Mouse (Mus musculus): ENCODE data around the gene AC124108.1.

Gene AC124108.1

DNA sequence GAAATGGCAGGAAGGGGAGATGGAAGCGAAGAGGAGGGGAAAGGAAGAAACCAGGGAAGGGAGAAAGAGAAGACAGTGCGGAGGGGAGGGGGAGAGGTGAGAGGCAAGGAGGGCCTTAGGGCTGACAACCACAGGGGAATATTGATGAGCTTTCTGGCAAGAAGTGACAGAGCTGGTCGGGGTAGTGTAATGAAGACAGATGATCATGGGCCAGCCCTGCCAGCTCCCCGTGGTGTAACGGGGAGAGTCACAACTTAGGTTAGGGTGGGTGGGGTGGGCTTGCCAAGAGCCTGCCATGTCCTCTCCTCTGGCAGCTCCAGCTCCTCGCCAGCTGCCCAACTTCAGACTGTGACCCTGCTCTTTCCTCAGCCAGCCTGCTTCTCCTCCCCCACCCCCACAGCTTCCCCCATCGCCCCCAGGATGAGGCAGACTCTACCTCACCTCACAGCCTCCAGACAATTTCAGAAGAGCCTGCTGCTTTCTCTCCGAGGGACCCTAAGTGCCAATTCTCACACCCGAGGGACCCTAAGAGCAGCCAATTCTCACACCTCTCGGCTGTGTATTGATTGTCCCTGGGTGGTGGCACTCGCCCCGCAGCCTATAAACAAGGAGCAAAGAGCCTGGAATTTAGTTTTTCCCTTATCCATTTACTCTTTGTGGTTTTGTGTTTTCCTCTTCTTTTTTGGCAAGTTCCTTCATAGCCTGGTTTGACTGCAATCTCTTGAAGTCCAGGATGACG lies 26.3 kb upstream of the AC124108.1 start:
- DNase-seq (ENCODE audit: low read depth, low spot score): no peak

DNA sequence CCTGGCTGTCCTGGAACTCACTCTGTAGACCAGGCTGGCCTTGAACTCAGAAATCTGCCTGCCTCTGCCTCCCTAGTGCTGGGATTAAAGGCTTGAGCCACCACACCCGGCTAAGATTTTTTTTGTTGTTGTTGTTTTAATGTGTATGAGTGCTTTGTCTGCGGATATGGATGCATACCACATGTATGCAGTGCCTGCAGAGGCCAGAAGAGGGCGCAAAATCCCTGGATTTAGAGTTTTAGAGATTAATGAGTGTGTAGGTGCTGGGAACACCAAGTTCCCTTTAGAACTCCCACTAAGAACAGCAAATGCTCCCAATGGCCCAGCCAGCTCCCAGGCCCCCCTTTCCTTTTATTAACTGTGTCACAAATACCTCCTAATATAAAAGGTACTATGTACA lies 25.4 kb upstream of the AC124108.1 start:
- DNase-seq (ENCODE audit: low read depth, low spot score): no peak

DNA sequence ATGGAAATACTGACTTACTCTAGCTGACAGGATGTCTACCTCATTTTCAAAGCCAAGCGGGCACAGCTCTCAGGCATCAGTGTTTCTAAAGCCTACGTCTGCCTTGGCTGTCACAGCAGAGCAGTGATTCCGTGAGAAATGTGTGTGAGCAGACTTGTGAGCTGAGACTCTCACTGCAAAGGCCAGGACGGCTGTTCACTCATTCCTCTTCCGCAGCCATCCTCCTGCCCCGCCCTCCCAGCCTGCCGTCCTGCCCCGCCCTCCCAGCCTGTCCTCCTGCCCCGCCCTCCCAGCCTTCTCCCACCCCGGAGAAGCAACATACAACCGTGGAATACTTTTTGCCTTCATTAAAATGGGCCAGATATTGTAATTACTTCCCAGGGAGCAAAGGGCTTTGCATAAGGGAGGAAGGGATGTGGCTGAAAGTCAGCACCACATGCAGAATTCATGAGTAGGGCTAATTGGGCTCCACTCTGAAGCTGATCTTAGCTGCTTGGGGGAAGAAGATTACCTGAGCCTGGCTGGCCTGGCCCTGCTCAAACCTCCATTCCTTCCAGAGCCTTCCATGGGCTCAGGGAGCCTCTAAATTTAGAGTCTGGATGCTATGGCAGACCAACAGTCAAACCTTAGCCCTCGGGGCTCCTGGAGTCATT lies 23.0 kb upstream of the AC124108.1 start:
- no peak for DNase-seq (ENCODE audit: low read depth, low spot score)

DNA sequence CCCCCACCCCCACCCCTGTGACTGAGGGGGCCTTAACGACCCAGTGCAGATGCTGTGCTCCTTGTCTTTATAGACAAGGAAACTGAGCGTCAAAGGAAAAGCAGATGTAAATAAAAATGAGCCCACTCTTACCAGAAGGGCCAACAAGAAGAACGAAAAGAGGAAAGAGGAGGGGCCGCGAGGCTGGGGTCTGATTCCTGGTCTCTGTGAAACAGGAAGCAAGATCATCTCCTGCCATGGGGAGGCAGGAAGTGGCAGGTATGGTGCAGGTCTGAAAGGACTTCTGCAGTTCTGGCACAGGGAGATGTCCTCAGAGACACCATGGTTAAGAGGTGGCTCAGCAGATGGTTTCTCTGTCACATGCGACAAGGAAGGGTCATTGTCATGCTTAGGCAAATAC lies 20.6 kb upstream of the AC124108.1 start:
- DNase-seq (ENCODE audit: low read depth, low spot score): no peak

DNA sequence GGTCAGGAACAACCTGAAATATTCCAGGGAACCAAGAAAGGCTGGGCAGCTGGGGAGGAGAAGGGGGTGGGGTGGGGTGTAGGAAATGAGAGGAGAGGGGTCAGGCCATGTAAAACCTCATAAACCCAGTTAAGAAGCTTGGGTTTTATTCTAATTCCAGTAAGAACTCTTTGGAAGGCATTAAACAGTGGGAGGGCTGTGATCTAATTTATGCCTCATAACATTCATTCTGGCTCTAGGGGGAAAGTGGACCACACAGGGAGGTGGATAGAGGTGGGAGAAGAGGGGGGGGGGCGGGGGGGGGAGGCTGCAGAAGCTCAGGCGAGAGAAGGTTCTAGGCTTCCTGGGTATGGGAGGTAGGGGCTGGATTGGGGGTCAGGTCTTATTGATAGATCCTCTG lies 19.6 kb upstream of the AC124108.1 start:
- DNase-seq (ENCODE audit: low read depth, low spot score): no peak

DNA sequence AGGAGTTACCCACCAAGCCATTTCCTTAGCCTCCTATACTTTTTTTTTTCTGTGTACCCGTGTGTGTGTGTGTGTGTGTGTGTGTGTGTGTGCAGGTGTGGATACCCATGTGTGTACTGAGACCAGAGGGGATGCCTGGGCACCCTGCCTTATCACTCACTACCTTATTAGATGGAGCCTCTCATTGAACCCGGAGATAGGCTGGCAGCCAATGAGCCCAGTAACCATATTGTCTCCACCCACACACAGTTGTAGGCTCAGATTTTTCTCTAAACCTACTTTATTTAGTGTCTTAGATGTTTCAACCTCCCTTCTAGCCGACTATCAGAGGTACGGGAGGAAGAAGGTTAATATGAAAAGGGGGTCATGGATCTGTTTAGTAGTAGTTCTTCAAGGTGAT lies 5.0 kb upstream of the AC124108.1 start:
- no peak for DNase-seq (ENCODE audit: low read depth, low spot score)

DNA sequence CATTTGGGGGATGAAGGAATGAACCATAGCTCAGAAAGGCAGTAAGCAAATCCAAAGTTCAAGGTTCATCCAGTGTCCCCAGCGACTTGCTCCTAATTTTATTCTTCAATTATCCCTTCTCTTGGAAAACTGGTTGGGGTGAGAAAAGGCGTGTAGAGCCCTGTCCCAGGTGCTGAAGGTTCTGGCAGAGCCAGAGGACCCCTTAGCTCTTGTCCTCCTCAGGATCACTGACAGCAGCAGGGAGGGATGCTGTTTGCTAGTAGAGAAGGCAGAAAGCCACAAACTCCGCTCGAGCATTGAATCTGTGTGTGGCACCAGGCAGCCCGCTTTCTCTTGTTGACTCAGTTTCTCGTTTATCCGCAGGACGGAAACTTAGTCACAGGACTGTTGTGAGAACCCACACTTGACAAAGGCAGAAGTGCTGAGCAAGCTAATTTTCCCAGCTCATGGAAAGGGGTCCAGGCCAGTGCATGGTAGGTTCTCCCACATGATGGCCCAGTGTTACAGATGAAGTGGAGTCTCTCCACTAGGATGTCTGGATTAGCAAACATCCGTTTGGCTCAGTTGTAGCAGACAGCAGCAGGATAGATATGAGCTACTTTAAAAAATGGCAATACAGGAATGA lies 2.7 kb upstream of the AC124108.1 start:
- no peak for DNase-seq (ENCODE audit: low read depth, low spot score)

DNA sequence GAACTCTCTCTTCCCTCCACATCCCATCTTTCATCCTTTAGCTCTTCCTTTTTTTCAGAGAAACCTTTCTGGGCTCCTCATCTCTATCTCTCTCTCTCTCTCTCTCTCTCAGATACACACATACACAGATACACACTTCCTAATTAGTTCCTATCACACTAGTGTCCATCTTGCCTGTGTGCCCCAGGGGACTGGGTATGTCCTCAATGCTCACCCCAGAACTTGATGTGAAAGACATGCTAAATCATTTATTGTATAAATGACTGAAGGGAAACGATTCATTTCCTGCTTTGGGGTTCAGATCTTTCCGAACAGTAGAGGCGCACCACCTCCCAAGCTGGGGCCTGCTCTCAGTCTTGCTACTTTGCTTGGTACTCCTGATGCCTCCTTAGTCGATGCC lies 2.0 kb upstream of the AC124108.1 start:
- no peak for DNase-seq (ENCODE audit: low read depth, low spot score)

DNA sequence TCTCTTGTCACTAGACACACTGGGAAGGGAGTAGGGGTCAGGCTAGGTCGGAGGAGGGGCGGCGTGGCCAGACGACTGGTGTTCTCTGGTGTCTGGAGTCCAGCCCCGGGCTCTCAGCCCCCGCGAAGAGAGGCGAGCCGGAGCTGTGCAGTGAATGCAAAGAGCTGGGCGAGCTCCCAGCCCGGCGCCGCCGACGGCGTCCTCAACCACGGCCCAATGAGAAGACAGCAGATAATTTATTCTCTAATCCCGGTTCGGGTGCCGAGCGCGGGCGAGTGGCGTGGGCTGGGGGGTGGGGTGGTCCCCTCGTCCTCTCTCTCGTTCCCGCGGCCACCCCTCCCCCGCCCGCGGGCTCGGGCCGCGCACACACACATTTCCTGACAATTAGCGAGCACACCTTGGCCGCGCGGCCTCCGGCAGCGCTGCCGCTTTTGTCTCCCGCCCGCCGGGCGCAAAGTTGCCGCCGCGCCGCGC lies 1.2 kb upstream of the AC124108.1 start:
- DNase-seq (ENCODE audit: low read depth, low spot score): no peak

DNA sequence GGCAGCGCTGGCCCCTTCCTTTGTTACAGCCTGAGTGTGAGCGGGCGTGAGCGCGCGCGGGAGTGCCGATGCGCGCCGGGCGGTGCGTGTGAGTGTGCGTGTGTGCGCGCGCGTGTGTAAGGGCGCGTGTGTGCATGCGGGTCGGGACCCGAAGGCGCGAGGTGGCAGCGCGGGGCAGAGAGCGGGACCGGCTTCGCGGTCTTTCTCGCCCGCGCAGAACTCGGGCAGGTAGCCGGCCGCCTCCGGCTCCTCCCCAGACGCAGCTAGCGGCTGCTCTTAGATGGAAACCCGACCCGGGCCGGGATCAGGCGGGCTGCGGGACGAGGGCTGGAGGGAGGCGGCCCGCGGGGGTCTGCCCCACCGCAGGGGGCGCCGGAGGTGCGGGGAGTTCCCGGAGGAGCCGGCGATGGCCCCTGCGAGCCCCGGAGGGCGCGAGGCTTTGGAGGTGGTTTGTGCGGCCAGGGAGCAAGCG lies 600 bp upstream of the AC124108.1 start:
- DNase-seq (ENCODE audit: low read depth, low spot score): no peak

DNA sequence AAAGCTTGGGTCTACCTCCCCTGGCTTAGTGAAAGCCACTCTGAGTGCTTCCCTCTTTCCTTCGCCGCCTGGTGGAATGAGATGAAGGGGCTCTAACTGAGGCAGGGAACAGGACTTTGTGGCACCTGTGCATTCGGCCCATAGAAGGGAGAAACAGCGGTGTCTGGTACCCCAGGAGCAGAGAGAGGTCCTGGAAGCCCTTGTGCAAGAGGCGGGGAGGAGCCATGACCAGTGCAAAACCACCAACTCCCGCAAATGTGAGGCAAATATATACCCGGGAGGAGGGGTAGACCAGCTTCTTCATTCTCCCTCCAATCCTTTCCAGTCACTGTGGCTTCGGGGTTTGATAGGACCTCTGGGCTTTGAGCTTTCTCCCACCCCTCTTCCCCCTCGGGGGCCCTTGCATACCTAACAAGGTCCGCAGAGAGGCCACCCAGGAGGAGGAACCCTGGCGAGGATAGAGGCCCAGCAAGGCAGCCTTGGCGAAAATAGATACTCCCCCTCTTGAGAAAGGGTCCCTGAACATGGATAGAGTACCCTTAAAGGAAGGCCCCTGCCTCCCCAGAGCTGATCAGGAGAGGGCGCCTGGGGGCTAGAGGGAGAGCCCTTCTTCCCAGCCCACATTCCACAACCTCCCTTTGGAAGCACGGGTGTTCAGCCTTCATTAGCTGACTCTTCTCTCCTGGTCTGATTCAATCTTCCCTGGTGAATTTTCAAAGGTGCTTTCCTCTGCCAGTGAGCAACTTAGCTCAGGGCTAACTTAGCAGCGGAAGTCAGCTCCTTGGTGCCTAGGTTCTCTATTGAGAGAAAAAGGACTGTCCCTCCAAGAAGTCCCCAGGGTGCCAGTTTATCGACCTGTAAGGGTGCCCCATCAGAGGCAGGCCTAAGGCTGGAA lies 776 bp downstream of the AC124108.1 start:
- no peak for DNase-seq (ENCODE audit: low read depth, low spot score)

DNA sequence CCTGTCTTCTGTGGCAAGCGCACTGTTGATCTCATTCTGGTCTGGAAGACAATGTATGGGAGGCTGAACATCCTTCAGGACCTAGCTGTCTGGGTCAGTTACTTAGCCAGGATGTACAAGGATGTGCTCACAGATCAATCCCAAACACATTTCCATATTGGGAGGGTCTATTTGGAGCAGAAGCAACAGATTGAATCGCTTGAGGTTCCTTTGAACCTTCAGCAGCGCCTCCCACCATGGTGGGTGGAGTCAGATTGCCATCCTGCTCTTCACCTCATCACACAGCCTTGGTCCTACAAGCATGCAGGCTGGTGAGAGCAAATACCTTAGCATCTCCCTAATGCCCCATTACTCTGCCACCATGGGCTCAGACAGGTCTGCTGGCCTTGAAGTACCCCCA lies 2.5 kb downstream of the AC124108.1 start:
- no peak for DNase-seq (ENCODE audit: low read depth, low spot score)

DNA sequence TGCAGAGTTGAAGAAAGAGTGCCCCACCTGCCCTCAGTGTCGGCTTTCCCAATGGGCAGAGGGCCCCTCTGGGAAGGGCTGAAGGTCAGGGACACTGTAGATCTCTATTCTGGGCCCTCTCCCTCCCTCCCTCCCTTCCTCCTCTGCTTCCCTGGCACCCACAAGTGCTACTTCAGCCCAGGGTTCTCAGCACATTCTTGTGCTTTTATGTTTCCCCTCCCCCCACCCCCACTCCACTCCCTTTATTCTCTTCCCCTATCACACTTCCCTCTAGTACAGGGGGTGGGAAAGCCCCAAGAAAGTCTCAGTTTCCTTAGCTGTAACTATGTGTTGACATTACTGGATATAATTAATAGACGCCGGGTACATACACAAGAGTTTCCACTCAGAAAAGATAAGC lies 3.4 kb downstream of the AC124108.1 start:
- DNase-seq (ENCODE audit: low read depth, low spot score): no peak

DNA sequence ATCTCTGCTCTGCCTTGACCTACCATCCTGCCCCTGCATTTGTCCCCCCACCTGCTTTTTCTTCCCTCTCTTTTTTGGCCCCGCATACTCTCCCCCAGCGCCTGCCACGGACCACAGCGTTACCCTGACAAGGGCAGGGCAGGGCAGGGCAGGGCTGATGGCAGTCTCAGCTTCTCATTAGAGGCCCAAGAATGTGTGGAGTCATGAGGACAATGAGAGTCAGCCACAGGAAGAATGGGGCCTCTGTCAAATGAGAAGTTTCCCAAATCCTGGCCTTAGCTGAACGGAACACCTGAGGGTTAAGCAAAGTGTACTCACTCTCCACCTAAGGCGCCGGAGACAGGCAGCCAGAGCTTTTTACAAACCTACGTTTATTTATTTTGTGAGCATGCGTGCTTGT lies 3.8 kb downstream of the AC124108.1 start:
- DNase-seq (ENCODE audit: low read depth, low spot score): no peak

DNA sequence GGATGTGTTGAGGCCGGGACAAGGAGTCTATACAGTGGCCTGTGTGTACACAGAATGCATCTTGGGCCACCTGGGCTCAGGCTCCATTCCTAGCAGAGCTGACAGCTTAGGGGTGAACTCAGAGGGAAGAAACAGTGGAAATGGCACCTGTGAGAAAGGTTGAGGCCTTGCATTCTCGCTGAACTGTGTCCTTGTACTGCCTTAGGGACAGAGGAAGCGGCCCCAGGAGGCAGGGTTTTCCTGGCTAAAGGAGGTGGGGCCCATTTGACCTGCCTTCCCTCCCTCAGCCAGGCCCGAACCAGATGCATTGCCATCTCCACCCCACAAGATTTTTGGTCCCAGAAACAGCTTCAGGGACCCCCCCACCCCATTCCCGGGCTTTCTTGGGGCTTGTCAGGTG lies 4.4 kb downstream of the AC124108.1 start:
- no peak for DNase-seq (ENCODE audit: low read depth, low spot score)

DNA sequence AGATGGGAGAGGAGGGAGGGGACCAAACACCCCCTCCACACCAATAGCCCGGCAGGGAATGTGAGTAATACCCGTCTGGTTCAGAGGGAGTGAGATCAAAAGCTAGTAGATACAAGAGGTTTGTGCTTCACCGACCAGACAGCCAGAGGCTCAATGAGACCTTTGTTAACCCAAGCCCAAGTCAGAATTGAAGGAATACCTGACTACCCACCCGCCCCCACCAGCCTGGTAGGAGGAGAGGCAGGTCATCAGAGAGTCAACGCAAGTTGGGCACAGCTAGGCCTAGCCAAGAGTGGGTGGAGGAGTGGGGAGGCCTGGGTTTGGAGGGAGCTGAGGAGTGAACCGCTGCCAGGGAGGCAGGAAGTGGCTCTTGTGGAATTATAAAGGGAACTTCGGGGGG lies 5.1 kb downstream of the AC124108.1 start:
- no peak for DNase-seq (ENCODE audit: low read depth, low spot score)

DNA sequence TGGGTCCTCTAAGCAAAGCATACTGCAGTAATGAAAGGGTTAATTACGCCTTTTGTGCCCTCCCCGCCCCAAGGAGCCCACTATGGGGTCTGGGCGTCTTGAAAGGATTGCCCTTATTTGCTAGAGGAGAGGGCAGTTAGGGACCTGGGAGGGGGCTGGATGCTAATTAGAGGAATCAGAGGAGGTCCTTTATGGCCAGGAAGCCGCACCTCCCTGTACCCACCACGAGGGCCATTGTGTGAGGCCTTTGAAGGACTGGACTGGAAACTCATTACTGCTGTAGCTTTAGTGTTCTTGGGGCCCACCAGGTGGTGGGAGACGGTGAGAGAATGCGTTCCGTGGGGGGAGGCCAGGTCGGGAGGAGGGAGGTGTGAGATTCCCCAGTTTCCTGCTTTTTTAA lies 6.4 kb downstream of the AC124108.1 start:
- DNase-seq (ENCODE audit: low read depth, low spot score): no peak

DNA sequence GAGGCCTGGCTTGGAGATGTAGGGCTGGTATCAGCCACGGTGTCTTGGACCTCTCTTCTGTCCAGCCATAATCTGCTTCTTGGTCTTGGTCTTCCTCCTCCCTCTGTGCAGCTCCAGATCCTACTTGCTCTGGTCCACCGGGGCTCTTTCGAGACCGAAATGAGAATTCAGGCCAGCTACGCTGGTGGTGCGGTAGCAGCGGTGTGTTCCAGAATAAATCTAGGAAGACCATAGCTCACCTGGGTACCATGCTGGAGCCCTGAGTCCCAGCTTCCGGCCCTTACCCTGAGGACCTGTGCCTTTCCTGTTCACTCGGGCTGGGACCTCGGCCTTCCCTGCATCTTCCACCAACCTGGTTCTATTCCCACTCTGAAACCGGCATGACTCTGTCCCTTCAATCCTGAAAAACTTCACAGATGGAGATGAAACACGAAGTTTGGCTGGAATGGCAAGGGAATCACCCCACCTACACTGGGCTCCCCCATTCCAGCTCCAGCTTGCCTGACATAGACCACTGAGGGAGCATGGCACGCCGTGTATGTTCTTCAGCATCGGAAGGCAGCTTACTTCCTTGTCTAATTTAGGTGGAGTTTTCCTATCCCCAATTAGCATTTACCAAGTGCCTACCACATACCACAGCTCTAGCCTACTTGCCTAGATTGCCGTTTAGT lies 7.3 kb downstream of the AC124108.1 start:
- DNase-seq (ENCODE audit: low read depth, low spot score): no peak

DNA sequence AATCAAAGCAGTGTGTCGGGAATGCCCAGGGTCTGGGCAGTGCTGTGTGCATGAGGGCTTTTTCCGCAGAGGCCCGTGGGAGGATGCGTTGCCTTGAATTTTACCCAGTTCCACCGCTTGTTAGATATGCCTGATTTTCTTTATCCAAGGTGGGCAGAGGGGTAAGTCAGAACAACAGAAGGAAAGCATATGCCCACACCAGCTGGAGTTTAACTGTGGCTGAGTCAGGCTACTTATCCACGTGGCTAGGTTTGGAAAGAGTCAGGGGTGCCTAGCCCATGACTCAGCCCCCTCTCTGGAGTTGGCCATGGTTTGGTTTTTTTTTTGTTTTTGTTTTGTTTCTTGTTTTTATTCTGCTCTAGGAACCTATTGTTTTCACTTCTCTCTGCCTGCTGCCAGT lies 8.0 kb downstream of the AC124108.1 start:
- DNase-seq (ENCODE audit: low read depth, low spot score): no peak

DNA sequence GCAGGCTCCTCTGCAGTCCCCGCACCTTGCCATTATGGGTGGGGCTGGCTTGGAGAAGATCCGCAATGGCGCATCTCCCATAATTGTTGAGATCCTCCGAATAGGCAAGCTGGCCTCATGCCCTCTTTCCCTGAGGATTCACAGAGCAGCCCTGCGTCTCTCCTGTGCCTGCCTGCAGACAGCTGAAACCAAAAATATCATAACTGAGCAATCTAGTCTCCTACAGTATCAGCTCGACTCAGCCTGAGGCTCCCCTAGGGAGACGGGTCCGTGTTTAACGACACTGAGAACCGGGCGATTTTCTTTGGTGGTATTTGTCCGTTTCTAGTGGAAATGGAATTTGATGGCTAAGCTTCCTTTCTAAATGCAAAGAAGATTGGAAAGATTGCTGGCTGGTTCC lies 8.7 kb downstream of the AC124108.1 start:
- no peak for DNase-seq (ENCODE audit: low read depth, low spot score)

Data from CD4-positive helper T cell, adult 2 months (primary cell).